Mouse (Mus musculus): ENCODE results near the gene Cysrt1.

- no peak for TF ChIP-seq CTCF (IDR thresholded peaks at IDR 0.05; ENCODE audit: low read depth)
- TF ChIP-seq EP300 (IDR thresholded peaks at IDR 0.05; ENCODE audit: low read depth) = no peak
Observed at GRCm38 (mm10) chr2:25246183-25247072, 4.2 kb upstream of the Cysrt1 start, which contains the start of gene AL732309.1.
